Mouse (Mus musculus) C2C12 (cell line): ENCODE data around the gene Clasp1.

Experiments
- CTCF ChIP-seq: IDR thresholded peaks from one replicate; pipeline ENCODE4 v1.5.1; 2011; ENCODE audit not compliant: control insufficient read depth, insufficient read depth, insufficient read length
- MAX ChIP-seq: IDR thresholded peaks from one replicate; pipeline ENCODE4 v1.6.1; 2011; ENCODE audit warnings: mild to moderate bottlenecking, control low read depth

DNA sequence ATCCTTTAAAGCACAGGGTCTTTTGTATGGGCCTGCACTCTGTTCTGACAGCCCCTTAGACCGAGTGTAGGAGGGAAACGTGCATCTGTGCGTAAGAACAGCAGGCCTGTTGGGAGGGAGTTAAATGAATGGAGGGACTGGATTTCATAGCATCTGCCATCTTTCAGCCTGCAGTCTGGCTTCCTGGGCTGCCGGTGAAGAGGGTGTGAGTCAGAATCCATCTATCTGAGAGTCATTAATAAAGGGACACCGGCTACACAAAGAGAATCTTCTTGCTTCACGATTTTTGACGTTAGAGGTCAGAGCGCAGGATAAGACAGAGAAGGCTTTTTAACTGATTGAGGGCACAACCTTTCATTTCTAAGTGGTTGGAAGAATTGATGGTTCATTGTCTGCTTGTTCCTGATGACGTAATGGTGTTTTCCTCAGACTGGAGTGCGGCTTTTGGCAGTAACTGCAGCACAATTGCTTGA lies 46.2 kb downstream of the Clasp1 start:
- no peak for TF ChIP-seq CTCF
- TF ChIP-seq MAX = no peak
